In genomic region chr1:74662253-74662865, GRCm38 (mm10) we compare ENCODE assay signal across 8 mouse cellular contexts. TPM values are rescaled to one million over a fixed set of nuclear protein-coding genes. Genes with fewer than 3 reads are reported as not detected.
DNase-seq lines count a peak whose midpoint lies in the region; ATAC-seq lines count a peak whose summit lies in the region.

No protein-coding gene starts in this region.

- no peak overlapping the region for H3K27ac ChIP-seq in neural tube, embryonic 11.5 days (ENCODE audit: low read depth, low read length)
- H3K27ac ChIP-seq in hindbrain, embryonic 14.5 days: peak overlapping the region; percentile 71
- H3K27ac ChIP-seq in midbrain, embryonic 16.5 days (ENCODE audit: low read length): peak overlapping the region; percentile 82

- H3K9me3 ChIP-seq in neural tube, embryonic 11.5 days (ENCODE audit: control insufficient read depth, low read length): no peaks in the 10 kb centered on the region
- no peaks in the 10 kb centered on the region for H3K9me3 ChIP-seq in hindbrain, embryonic 14.5 days (ENCODE audit: control insufficient read depth, low read length)
- no peaks in the 10 kb centered on the region for H3K9me3 ChIP-seq in midbrain, embryonic 16.5 days (replicated peaks; ENCODE audit: control insufficient read depth, low read length, poor library complexity, severe bottlenecking)

- H3K9ac ChIP-seq in neural tube, embryonic 11.5 days (ENCODE audit: low read length): peak overlapping the region; percentile 78
- peak overlapping the region; percentile 78 for H3K9ac ChIP-seq in hindbrain, embryonic 14.5 days
- H3K9ac ChIP-seq in midbrain, embryonic 16.5 days (ENCODE audit: low read depth, low read length): peak overlapping the region; percentile 82

- 4% methylated on average over 13 of the region's 13 CpGs for WGBS in neural tube, embryonic 11.5 days
- 2% methylated on average over 13 of the region's 13 CpGs for WGBS in hindbrain, embryonic 14.5 days
- WGBS in midbrain, embryonic 16.5 days: 2% methylated on average over 13 of the region's 13 CpGs

- no peaks in the 10 kb centered on the region for H3K27me3 ChIP-seq in neural tube, embryonic 11.5 days (ENCODE audit: control insufficient read depth, insufficient read depth, low read length)
- H3K27me3 ChIP-seq in hindbrain, embryonic 14.5 days (ENCODE audit: control insufficient read depth, insufficient read depth, low read length): no peaks in the 10 kb centered on the region
- H3K27me3 ChIP-seq in midbrain, embryonic 16.5 days (ENCODE audit: control insufficient read depth, insufficient read depth, low read depth, low read length): no peaks in the 10 kb centered on the region

- ATAC-seq in CD4-positive, CD25-positive, alpha-beta regulatory T cell, adult 4 months: no peak
- no peak for ATAC-seq in neural tube, embryonic 11.5 days (ENCODE audit: insufficient read depth, low FRiP score, low TSS enrichment)
- ATAC-seq in hindbrain, embryonic 14.5 days (ENCODE audit: low FRiP score): no peak
- ATAC-seq in midbrain, embryonic 16.5 days: no peak; the same call in 1 of the 2 replicates

- H3K36me3 ChIP-seq in neural tube, embryonic 11.5 days (ENCODE audit: control insufficient read depth, insufficient read depth, low read length): no peaks in the 10 kb centered on the region
- no peaks in the 10 kb centered on the region for H3K36me3 ChIP-seq in hindbrain, embryonic 14.5 days (replicated peaks; ENCODE audit: control insufficient read depth, insufficient read depth)
- H3K36me3 ChIP-seq in midbrain, embryonic 16.5 days (ENCODE audit: control insufficient read depth, insufficient read depth, low read length): no peaks in the 10 kb centered on the region

- 0 out of 2 replicates have a peak, but pooled peaks cover 3% of the 10 kb centered on the region for H3K4me1 ChIP-seq in neural tube, embryonic 11.5 days (ENCODE audit: control insufficient read depth, insufficient read depth, low read length)
- H3K4me1 ChIP-seq in hindbrain, embryonic 14.5 days (replicated peaks; ENCODE audit: control insufficient read depth, insufficient read depth, low read length): peaks cover 16% of the 10 kb centered on the region
- H3K4me1 ChIP-seq in midbrain, embryonic 16.5 days (ENCODE audit: control insufficient read depth, insufficient read depth, low read length): peaks cover 14% of the 10 kb centered on the region

- H3K4me2 ChIP-seq in neural tube, embryonic 11.5 days (ENCODE audit: low read depth): peak overlapping the region; percentile 56
- peak overlapping the region; percentile 80 for H3K4me2 ChIP-seq in hindbrain, embryonic 14.5 days (replicated peaks)
- peak overlapping the region; percentile 81 for H3K4me2 ChIP-seq in midbrain, embryonic 16.5 days (ENCODE audit: low read length)

- peak overlapping the region; percentile 61 for H3K4me3 ChIP-seq in neural tube, embryonic 11.5 days (ENCODE audit: low read depth, low read length)
- peak overlapping the region; percentile 85 for H3K4me3 ChIP-seq in hindbrain, embryonic 14.5 days (replicated peaks; ENCODE audit: low read length)
- peak overlapping the region; percentile 86 for H3K4me3 ChIP-seq in midbrain, embryonic 16.5 days (ENCODE audit: low read depth, low read length)

- peak; percentile 9 for DNase-seq in CD4-positive, CD25-positive, alpha-beta regulatory T cell, adult 2 months (ENCODE audit: low read depth, low spot score)
- DNase-seq in neural tube, embryonic 11.5 days (ENCODE audit: low spot score): no peak
- DNase-seq in neural tube, embryonic 10.5 days (ENCODE audit: extremely low spot score, low spot score): no peak
- peak; percentile 25 for DNase-seq in hindbrain, embryonic 14.5 days (ENCODE audit: low spot score)
- no peak for DNase-seq in urinary bladder, adult 18-20 months (ENCODE audit: low spot score in 2 of 2)
- no peak for DNase-seq in spleen, postnatal 10 days (ENCODE audit: low spot score in 2 of 2)

RNA-seq across cellular contexts. Expression of gene Ttll4, which starts 0.8 kb away (rescaled TPM):
- 10 to 100 TPM; 12.5 to 17.7 TPM for polyA plus RNA-seq in CD4-positive, CD25-positive, alpha-beta regulatory T cell, adult 4 months (2017; shearing (Covaris generic))
- polyA plus RNA-seq in neural tube, embryonic 11.5 days (2014; fragmentation: Nextera tagmentation; extraction: Ambion mirVana): 42.5 and 50.2 TPM in 2 replicates
- polyA plus RNA-seq in hindbrain, embryonic 14.5 days (2014; fragmentation: Nextera tagmentation; extraction: Ambion mirVana): 12.1 and 14.7 TPM in 2 replicates
- polyA plus RNA-seq in midbrain, embryonic 16.5 days (2015; fragmentation: Nextera tagmentation; extraction: Ambion mirVana): 9.9 and 15.5 TPM in 2 replicates

RNA-seq across cellular contexts. Expression of gene Cyp27a1, which starts 51.0 kb away (rescaled TPM):
- polyA plus RNA-seq in CD4-positive, CD25-positive, alpha-beta regulatory T cell, adult 4 months (2017; shearing (Covaris generic)): not detected
- polyA plus RNA-seq in neural tube, embryonic 11.5 days (2014; fragmentation: Nextera tagmentation; extraction: Ambion mirVana): 4.6 and 6.2 TPM in 2 replicates
- 1.9 and 3.2 TPM in 2 replicates for polyA plus RNA-seq in hindbrain, embryonic 14.5 days (2014; fragmentation: Nextera tagmentation; extraction: Ambion mirVana)
- polyA plus RNA-seq in midbrain, embryonic 16.5 days (2015; fragmentation: Nextera tagmentation; extraction: Ambion mirVana): 1.8 and 2.8 TPM in 2 replicates

Comparison
In these comparisons a context has a peak if more than half of its experiments do, and no peak if none do; other contexts are left out.
1. DNase-seq: peak in CD4-positive, CD25-positive, alpha-beta regulatory T cell, adult 2 months (single experiment) and hindbrain, embryonic 14.5 days (single experiment); none in neural tube, embryonic 11.5 days (single experiment), neural tube, embryonic 10.5 days (single experiment), urinary bladder, adult 18-20 months (0 of 2) and spleen, postnatal 10 days (0 of 2).
2. Peak in every context shown above with its lines, with median percentiles within 50 percentile points of each other: H3K4me2 ChIP-seq, H3K4me3 ChIP-seq and H3K9ac ChIP-seq.